Mouse (Mus musculus): ENCODE measurements around the gene Rassf1. TPM values are rescaled to one million over a fixed set of nuclear protein-coding genes. Genes with fewer than 3 reads are reported as not detected.

Rassf1 gene
- polyA plus RNA-seq, 1 experiment from 2014 or later: 15.1 TPM

GRCm38 (mm10) chr9:107547026-107547425 is 4.3 kb upstream of the Rassf1 start, which contains the start of gene Zmynd10:
Zmynd10 (plus strand) TSS chr9:107547298.
- no peak for TF ChIP-seq CTCF (IDR thresholded peaks at IDR 0.05; ENCODE audit: low read depth)
- no peak for TF ChIP-seq EP300 (IDR thresholded peaks at IDR 0.05; ENCODE audit: low read depth)
- Histone ChIP-seq H3K9me3 (ENCODE audit: low read length) (no peaks in the 10 kb centered on the region), H3K4me3 (ENCODE audit: low read depth, low read length) (no peak within 1 kb of the TSS), H3K36me3 (replicated peaks; ENCODE audit: insufficient read depth, low read length) (peaks cover 3% of the 10 kb centered on the region; the same call in 1 of the 2 replicates), H3K4me2 (ENCODE audit: low read depth, low read length) (peak within 1 kb of the TSS; percentile 57), H3K27me3 (ENCODE audit: insufficient read depth, low read length) (0 out of 2 replicates have a peak, but pooled peaks cover 7% of the 10 kb centered on the region), H3K27ac (ENCODE audit: low read depth) (0 out of 2 replicates have a peak within 1 kb of the TSS, but pooled peaks have one; percentile 1), H3K9ac (replicated peaks) (peak within 1 kb of the TSS; percentile 4; the same call in 1 of the 2 replicates), H3K4me1 (ENCODE audit: insufficient read depth) (peaks cover 43% of the 10 kb centered on the region)
- WGBS (ENCODE audit: insufficient replicate concordance): 3% methylated on average over 20 of the region's 20 CpGs
- ATAC-seq (peak; percentile 60), DNase-seq (peak; percentile 90)

DNA sequence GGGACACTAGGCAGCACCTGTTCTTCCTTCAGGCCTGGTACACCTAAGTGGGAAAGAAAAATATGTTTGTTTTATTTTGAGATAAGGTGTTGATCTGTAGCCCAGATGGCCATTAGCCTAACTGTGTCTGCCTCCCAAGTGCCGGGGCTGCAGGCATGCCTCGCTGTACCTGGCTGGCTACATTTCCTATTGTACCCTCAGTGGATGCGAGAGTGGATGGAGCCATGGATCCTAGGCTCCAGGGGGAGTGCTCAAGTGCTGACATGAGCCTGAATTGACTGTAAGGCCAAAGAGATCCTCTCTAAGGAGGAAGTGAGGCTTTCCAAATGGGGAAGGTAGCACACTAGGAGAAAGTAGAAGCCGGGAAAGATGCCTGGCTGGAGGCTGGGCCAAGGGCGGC is 3.4 kb upstream of the Rassf1 start:
- no peak overlapping the region for H3K4me2 ChIP-seq (ENCODE audit: low read depth, low read length)
- H3K9me3 ChIP-seq (ENCODE audit: low read length): no peaks in the 10 kb centered on the region
- DNase-seq (no peak), ATAC-seq (no peak)
- H3K27ac ChIP-seq (ENCODE audit: low read depth): no peak overlapping the region
- peaks cover 3% of the 10 kb centered on the region; the same call in 1 of the 2 replicates for H3K36me3 ChIP-seq (replicated peaks; ENCODE audit: insufficient read depth, low read length)
- H3K4me1 ChIP-seq (ENCODE audit: insufficient read depth): peaks cover 43% of the 10 kb centered on the region
- TF ChIP-seq EP300 (IDR thresholded peaks at IDR 0.05; ENCODE audit: low read depth) (no peak), CTCF (IDR thresholded peaks at IDR 0.05; ENCODE audit: low read depth) (no peak)
- no peak overlapping the region for H3K4me3 ChIP-seq (ENCODE audit: low read depth, low read length)
- 0 out of 2 replicates have a peak, but pooled peaks cover 10% of the 10 kb centered on the region for H3K27me3 ChIP-seq (ENCODE audit: insufficient read depth, low read length)
- 73% methylated on average over 5 of the region's 5 CpGs for WGBS (ENCODE audit: insufficient replicate concordance)
- H3K9ac ChIP-seq (replicated peaks): no peak overlapping the region

DNA sequence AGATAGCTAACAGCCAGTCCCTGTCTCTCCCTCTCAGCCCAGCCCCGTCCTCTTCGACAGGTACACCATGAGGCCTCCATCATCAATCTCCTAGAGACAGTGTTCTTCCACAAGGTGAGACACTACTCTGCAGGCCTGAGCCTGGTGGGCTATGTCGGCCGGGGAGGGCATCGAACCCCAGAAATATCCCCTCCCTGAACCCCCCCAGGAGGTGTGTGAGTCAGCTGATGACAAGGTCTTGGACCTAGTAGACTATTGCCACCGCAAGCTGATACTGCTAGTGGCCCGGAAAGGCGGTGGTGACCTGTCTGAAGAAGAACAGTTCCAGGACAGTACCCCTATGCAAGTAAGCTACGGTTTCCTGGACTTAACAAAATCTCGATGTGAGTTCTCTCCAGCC is 2.5 kb upstream of the Rassf1 start:
- no peak overlapping the region for H3K4me3 ChIP-seq (ENCODE audit: low read depth, low read length)
- no peaks in the 10 kb centered on the region for H3K9me3 ChIP-seq (ENCODE audit: low read length)
- WGBS (ENCODE audit: insufficient replicate concordance): 86% methylated on average over 10 of the region's 10 CpGs
- H3K27ac ChIP-seq (ENCODE audit: low read depth): no peak overlapping the region
- H3K9ac ChIP-seq (replicated peaks): no peak overlapping the region
- DNase-seq: no peak
- TF ChIP-seq EP300 (IDR thresholded peaks at IDR 0.05; ENCODE audit: low read depth): no peak
- no peak for TF ChIP-seq CTCF (IDR thresholded peaks at IDR 0.05; ENCODE audit: low read depth)
- no peak for ATAC-seq
- no peak overlapping the region for H3K4me2 ChIP-seq (ENCODE audit: low read depth, low read length)
- H3K4me1 ChIP-seq (ENCODE audit: insufficient read depth): peaks cover 51% of the 10 kb centered on the region
- 0 out of 2 replicates have a peak, but pooled peaks cover 10% of the 10 kb centered on the region for H3K27me3 ChIP-seq (ENCODE audit: insufficient read depth, low read length)
- peaks cover 3% of the 10 kb centered on the region; the same call in 1 of the 2 replicates for H3K36me3 ChIP-seq (replicated peaks; ENCODE audit: insufficient read depth, low read length)

DNA sequence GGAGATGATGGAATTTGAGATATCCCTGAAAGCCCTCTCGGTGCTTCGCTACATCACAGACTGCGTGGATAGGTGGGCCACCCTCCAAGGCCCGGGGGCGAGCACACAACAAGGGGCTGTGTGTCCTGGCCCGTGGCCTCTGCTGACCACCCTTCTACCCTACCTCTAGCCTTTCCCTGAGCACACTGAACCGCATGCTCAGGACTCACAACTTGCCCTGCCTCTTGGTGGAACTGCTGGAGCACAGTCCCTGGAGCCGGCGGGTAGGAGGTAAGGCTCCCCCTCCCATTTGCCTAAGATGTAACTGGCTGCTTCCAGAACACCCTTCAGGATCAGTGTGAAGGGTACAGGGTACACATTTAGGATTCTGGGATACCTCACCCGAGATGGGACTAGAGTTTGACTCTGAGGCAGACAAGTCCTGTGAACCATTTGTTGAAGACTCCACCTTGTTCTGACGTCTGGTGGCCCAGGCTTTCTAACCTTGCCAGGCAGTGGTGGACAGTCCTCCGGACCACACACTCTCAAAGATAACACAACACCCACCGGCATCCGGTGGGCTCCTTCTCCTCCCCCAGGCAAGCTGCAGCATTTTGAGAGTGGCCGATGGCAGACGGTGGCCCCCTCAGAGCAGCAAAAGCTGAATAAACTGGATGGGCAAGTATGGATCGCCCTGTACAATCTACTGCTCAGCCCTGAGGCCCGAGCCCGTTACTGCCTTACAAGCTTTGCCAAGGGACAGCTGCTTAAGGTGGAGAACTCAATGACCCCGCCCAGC is 1.9 kb upstream of the Rassf1 start:
- peaks cover 55% of the 10 kb centered on the region for H3K4me1 ChIP-seq (ENCODE audit: insufficient read depth)
- TF ChIP-seq CTCF (IDR thresholded peaks at IDR 0.05; ENCODE audit: low read depth) (no peak), EP300 (IDR thresholded peaks at IDR 0.05; ENCODE audit: low read depth) (no peak)
- DNase-seq: no peak
- 0 out of 2 replicates have a peak, but pooled peaks cover 10% of the 10 kb centered on the region for H3K27me3 ChIP-seq (ENCODE audit: insufficient read depth, low read length)
- no peak overlapping the region for H3K27ac ChIP-seq (ENCODE audit: low read depth)
- no peak overlapping the region for H3K4me3 ChIP-seq (ENCODE audit: low read depth, low read length)
- no peaks in the 10 kb centered on the region for H3K9me3 ChIP-seq (ENCODE audit: low read length)
- H3K9ac ChIP-seq (replicated peaks): no peak overlapping the region
- 84% methylated on average over 20 of the region's 20 CpGs for WGBS (ENCODE audit: insufficient replicate concordance)
- peaks cover 3% of the 10 kb centered on the region; the same call in 1 of the 2 replicates for H3K36me3 ChIP-seq (replicated peaks; ENCODE audit: insufficient read depth, low read length)
- no peak overlapping the region for H3K4me2 ChIP-seq (ENCODE audit: low read depth, low read length)
- ATAC-seq: no peak

DNA sequence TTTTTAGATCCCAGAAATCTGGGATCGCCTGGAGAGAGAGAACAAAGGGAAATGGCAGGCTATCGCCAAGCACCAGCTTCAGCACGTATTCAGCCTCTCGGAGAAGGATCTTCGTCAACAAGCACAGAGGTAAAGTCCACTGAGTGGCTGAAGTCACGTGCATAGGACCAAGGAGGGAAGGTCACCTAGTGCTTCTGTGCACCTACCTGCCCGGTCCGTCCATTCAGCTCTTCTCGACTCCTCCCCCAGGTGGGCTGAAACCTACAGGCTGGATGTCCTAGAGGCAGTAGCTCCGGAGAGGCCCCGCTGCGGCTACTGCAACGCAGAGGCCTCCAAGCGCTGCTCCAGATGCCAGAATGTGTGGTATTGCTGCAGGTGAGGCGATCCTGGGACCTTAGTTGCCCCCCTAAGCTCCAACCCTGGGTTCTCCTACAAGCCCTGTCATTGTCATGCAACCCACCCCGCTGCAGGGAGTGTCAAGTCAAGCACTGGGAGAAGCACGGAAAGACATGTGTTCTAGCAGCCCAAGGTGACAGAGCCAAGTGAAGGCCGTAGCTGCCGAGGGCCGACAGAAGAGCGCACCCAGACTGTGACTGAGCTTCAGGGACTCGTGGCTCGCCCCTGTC is 751 bp upstream of the Rassf1 start:
- 0 out of 2 replicates have a peak overlapping the region, but pooled peaks have one; percentile 7 for H3K27ac ChIP-seq (ENCODE audit: low read depth)
- no peak overlapping the region for H3K9ac ChIP-seq (replicated peaks)
- TF ChIP-seq EP300 (IDR thresholded peaks at IDR 0.05; ENCODE audit: low read depth): no peak
- H3K4me2 ChIP-seq (ENCODE audit: low read depth, low read length): peak overlapping the region; percentile 88
- ATAC-seq (no peak), DNase-seq (peak; percentile 49)
- H3K4me3 ChIP-seq (ENCODE audit: low read depth, low read length): peak overlapping the region; percentile 46; the same call in 1 of the 2 replicates
- H3K4me1 ChIP-seq (ENCODE audit: insufficient read depth): peaks cover 55% of the 10 kb centered on the region
- H3K9me3 ChIP-seq (ENCODE audit: low read length): no peaks in the 10 kb centered on the region
- H3K27me3 ChIP-seq (ENCODE audit: insufficient read depth, low read length): 0 out of 2 replicates have a peak, but pooled peaks cover 10% of the 10 kb centered on the region
- no peaks in the 10 kb centered on the region for H3K36me3 ChIP-seq (replicated peaks; ENCODE audit: insufficient read depth, low read length)
- WGBS (ENCODE audit: insufficient replicate concordance): 42% methylated on average over 23 of the region's 23 CpGs

DNA sequence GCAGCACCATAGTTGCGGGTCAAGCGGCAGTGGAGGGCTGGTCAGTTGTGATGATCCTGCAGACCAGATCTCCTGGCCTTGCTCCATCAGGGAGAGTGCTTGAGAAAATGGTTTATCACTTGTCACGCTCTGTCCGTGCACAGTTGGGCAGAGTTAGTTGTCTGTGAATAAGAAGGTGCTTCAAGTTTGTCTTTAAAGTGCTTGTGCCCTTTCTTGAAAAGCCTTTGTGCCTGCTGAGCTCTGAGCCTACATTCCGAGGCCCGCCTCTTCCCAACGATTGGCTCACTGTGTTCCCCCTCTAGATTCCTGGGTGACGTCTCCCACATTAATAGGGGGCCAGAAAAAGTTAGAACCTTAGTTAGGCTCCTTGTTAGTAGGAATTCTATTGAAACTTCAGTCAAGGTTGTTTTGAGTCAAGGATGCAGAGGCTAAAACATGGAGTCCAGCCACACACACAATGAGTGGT is 568 bp downstream of the Rassf1 start:
- peaks cover 6% of the 10 kb centered on the region; the same call in 1 of the 2 replicates for H3K36me3 ChIP-seq (replicated peaks; ENCODE audit: insufficient read depth, low read length)
- ATAC-seq (no peak), DNase-seq (no peak)
- peak overlapping the region; percentile 68 for H3K9ac ChIP-seq (replicated peaks)
- peaks cover 61% of the 10 kb centered on the region for H3K4me1 ChIP-seq (ENCODE audit: insufficient read depth)
- 29% methylated on average over 8 of the region's 8 CpGs for WGBS (ENCODE audit: insufficient replicate concordance)
- no peak overlapping the region for H3K27ac ChIP-seq (ENCODE audit: low read depth)
- peak overlapping the region; percentile 46 for H3K4me3 ChIP-seq (ENCODE audit: low read depth, low read length)
- H3K27me3 ChIP-seq (ENCODE audit: insufficient read depth, low read length): 0 out of 2 replicates have a peak, but pooled peaks cover 10% of the 10 kb centered on the region
- H3K4me2 ChIP-seq (ENCODE audit: low read depth, low read length): peak overlapping the region; percentile 88
- TF ChIP-seq EP300 (IDR thresholded peaks at IDR 0.05; ENCODE audit: low read depth): no peak
- no peak for TF ChIP-seq CTCF (IDR thresholded peaks at IDR 0.05; ENCODE audit: low read depth)
- H3K9me3 ChIP-seq (ENCODE audit: low read length): no peaks in the 10 kb centered on the region
